Mouse (Mus musculus) limb, embryonic 14.5 days (tissue): ENCODE measurements around the gene Cd164. TPM values are rescaled to one million over a fixed set of nuclear protein-coding genes. Genes with fewer than 3 reads are reported as not detected.

Source experiments
- ATAC-seq: fragments of 200-750 bp; cut with Nextera tagmentation; 2 replicates; pipeline ENCODE4 v1.8.0; 2017; ENCODE audit warnings: low read depth, moderate number of reproducible peaks, moderate TSS enrichment; ENCODE audit not compliant: low FRiP score
- DNase-seq: peaks from one replicate; pipeline ENCODE4 v3.0.0-alpha.2; 2015; ENCODE audit warnings: low spot score
- H3K27ac ChIP-seq: fragments of 300-500 bp; sonication (generic); replicated peaks from 2 replicates; pipeline ENCODE4 v1.5.1; 2014; ENCODE audit warnings: low read depth, mild to moderate bottlenecking, low read length, moderate library complexity, mixed read lengths
- H3K27me3 ChIP-seq: fragments of 300-500 bp; sonication (generic); 2 replicates; pipeline ENCODE4 v1.6.1; 2014; ENCODE audit warnings: low read length, mixed read lengths; ENCODE audit not compliant: control insufficient read depth, insufficient read depth
- H3K36me3 ChIP-seq: fragments of 300-500 bp; sonication (generic); 2 replicates; pipeline ENCODE4 v1.6.1; 2014; ENCODE audit warnings: mild to moderate bottlenecking, low read length, moderate library complexity, mixed read lengths; ENCODE audit not compliant: control insufficient read depth, insufficient read depth
- H3K4me1 ChIP-seq: fragments of 300-500 bp; sonication (generic); 2 replicates; pipeline ENCODE4 v1.6.1; 2014; ENCODE audit warnings: antibody characterized with exemption, low read length, mixed read lengths; ENCODE audit not compliant: control insufficient read depth, insufficient read depth
- H3K4me2 ChIP-seq: fragments of 300-500 bp; sonication (generic); replicated peaks from 2 replicates; pipeline ENCODE4 v1.6.1; 2014; ENCODE audit warnings: low read depth, mild to moderate bottlenecking, low read length, moderate library complexity; ENCODE audit not compliant: severe bottlenecking
- H3K4me3 ChIP-seq: fragments of 300-500 bp; sonication (generic); replicated peaks from 2 replicates; pipeline ENCODE4 v1.5.1; 2014; ENCODE audit warnings: low read length
- H3K9ac ChIP-seq: fragments of 300-500 bp; sonication (generic); 2 replicates; pipeline ENCODE4 v1.6.1; 2014; ENCODE audit warnings: mild to moderate bottlenecking, low read depth, low read length, moderate library complexity; ENCODE audit not compliant: severe bottlenecking
- H3K9me3 ChIP-seq: fragments of 300-500 bp; sonication (generic); 2 replicates; pipeline ENCODE4 v1.6.1; 2016; ENCODE audit warnings: low read length; ENCODE audit not compliant: control insufficient read depth
- POLR2A ChIP-seq: fragments of 200-500 bp; IDR thresholded peaks from 2 replicates; pipeline ENCODE4 v1.8.0; 2012; ENCODE audit warnings: inconsistent platforms, mild to moderate bottlenecking, moderate library complexity, borderline replicate concordance; ENCODE audit not compliant: insufficient read depth, insufficient read length; ENCODE audit errors: extremely low read depth
- WGBS: fragments of 180-500 bp; shearing (Covaris S2); extraction: QIAGEN DNeasy Blood & Tissue Kit; methylation state at CpG from one replicate; pipeline ENCODE4 v1.1.7; 2014; 5-methylcytosine and 5-hydroxymethylcytosine counted together
- polyA plus RNA-seq, 2 experiments: library from polyadenylated mRNA; depleted of rRNA in 1 of 2; stranded (reverse) in 1 of 2; unstranded in 1 of 2; fragments of >200 nt; fragmentation: Nextera tagmentation in 1 of 2; extraction: Ambion mirVana in 1 of 2; gene quantifications; 2 replicates each; pipeline versions ENCODE4 v1.2.1 to v1.2.3; 2012 to 2014

The Cd164 gene
- polyA plus RNA-seq, 2 experiments = 160 to 209 TPM

DNA sequence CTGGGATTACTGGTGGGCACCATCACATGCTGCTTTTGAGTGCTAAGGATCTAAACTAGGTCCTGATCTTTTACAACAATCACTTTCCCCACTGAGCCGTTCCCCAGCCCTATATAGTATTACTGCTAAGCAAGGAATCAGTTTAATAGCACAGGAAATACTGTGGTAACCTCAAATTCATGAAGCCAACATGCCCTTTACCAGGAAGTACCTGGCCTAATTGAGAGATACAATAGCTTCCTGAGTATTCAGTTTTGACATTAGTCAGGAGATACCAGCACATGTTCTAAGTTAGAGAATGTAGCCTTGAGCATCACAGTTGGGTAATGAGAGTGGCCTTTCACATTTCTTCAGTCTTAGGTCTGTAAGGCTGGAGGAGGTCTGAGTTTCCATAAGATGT is 17.5 kb downstream of the Cd164 start:
- H3K27ac ChIP-seq = no peak overlapping the region
- H3K9ac ChIP-seq = no peak overlapping the region
- no peak for TF ChIP-seq POLR2A
- WGBS = 75% methylated on average over 1 of the region's 1 CpGs
- H3K36me3 ChIP-seq = peaks cover 45% of the 10 kb centered on the region
- H3K27me3 ChIP-seq = no peaks in the 10 kb centered on the region
- no peak overlapping the region for H3K4me3 ChIP-seq
- ATAC-seq (no peak), DNase-seq (no peak)
- no peaks in the 10 kb centered on the region for H3K4me1 ChIP-seq
- H3K4me2 ChIP-seq = no peak overlapping the region
- no peaks in the 10 kb centered on the region for H3K9me3 ChIP-seq

- Histone ChIP-seq H3K36me3 (peaks cover 44% of the 10 kb centered on the region), H3K4me3 (no peak overlapping the region), H3K9ac (no peak overlapping the region), H3K27me3 (no peaks in the 10 kb centered on the region), H3K4me1 (no peaks in the 10 kb centered on the region), H3K4me2 (no peak overlapping the region), H3K9me3 (no peaks in the 10 kb centered on the region), H3K27ac (no peak overlapping the region)
- no peak for ATAC-seq
- 93% methylated on average over 4 of the region's 4 CpGs for WGBS
- no peak for DNase-seq
- TF ChIP-seq POLR2A = no peak
Measured at GRCm38 (mm10) chr10:41537226-41537982, 18.2 kb downstream of the Cd164 start.

GRCm38 (mm10) chr10:41537983-41538330 is 18.7 kb downstream of the Cd164 start:
- H3K9me3 ChIP-seq = no peaks in the 10 kb centered on the region
- no peak overlapping the region for H3K4me3 ChIP-seq
- peaks cover 38% of the 10 kb centered on the region for H3K36me3 ChIP-seq
- 88% methylated on average over 3 of the region's 3 CpGs for WGBS
- ATAC-seq (no peak), DNase-seq (no peak)
- TF ChIP-seq POLR2A = no peak
- no peak overlapping the region for H3K9ac ChIP-seq
- no peak overlapping the region for H3K4me2 ChIP-seq
- H3K27me3 ChIP-seq = no peaks in the 10 kb centered on the region
- no peaks in the 10 kb centered on the region for H3K4me1 ChIP-seq
- H3K27ac ChIP-seq = no peak overlapping the region

- no peak overlapping the region for H3K9ac ChIP-seq
- H3K27me3 ChIP-seq = no peaks in the 10 kb centered on the region
- H3K4me2 ChIP-seq = no peak overlapping the region
- TF ChIP-seq POLR2A = no peak
- no peaks in the 10 kb centered on the region for H3K9me3 ChIP-seq
- no peak overlapping the region for H3K4me3 ChIP-seq
- DNase-seq (no peak), ATAC-seq (no peak)
- H3K36me3 ChIP-seq = peaks cover 28% of the 10 kb centered on the region
- no peaks in the 10 kb centered on the region for H3K4me1 ChIP-seq
- H3K27ac ChIP-seq = no peak overlapping the region
- 97% methylated on average over 4 of the region's 4 CpGs for WGBS
Measured at GRCm38 (mm10) chr10:41538986-41539385, 19.8 kb downstream of the Cd164 start.

DNA sequence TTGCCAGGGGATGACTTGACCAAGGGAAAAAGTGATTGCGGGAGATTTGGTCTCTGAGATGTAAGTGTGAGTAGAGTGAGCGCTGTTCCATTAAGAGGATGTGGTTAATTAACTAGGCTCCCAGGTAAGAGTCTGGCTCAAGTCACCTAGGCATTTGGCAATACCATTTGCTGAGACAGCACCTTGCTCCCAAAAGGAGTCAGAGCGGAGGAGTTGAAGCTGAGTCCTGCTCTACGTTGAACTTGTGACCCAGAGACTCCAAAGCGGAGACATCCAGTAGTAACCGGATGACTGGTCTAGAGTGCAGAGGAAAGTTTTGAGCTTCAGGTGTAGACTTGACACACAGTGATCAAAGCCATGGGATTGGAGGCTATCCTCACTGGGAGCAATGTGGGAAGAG is 22.8 kb downstream of the Cd164 start:
- Histone ChIP-seq H3K4me2 (no peak overlapping the region), H3K27me3 (no peaks in the 10 kb centered on the region), H3K4me1 (0 out of 2 replicates have a peak, but pooled peaks cover 3% of the 10 kb centered on the region), H3K27ac (no peak overlapping the region), H3K9ac (no peak overlapping the region), H3K36me3 (peaks cover 8% of the 10 kb centered on the region; the same call in 1 of the 2 replicates), H3K9me3 (no peaks in the 10 kb centered on the region), H3K4me3 (no peak overlapping the region)
- TF ChIP-seq POLR2A = no peak
- WGBS = 96% methylated on average over 6 of the region's 6 CpGs
- DNase-seq (no peak), ATAC-seq (no peak)

GRCm38 (mm10) chr10:41543439-41543838 is 24.2 kb downstream of the Cd164 start:
- H3K4me3 ChIP-seq = no peak overlapping the region
- 0 out of 2 replicates have a peak, but pooled peaks cover 5% of the 10 kb centered on the region for H3K36me3 ChIP-seq
- H3K27me3 ChIP-seq = no peaks in the 10 kb centered on the region
- no peak overlapping the region for H3K4me2 ChIP-seq
- no peak for TF ChIP-seq POLR2A
- H3K4me1 ChIP-seq = 0 out of 2 replicates have a peak, but pooled peaks cover 3% of the 10 kb centered on the region
- ATAC-seq (no peak), DNase-seq (no peak)
- no peak overlapping the region for H3K9ac ChIP-seq
- WGBS = 91% methylated on average over 4 of the region's 4 CpGs
- H3K27ac ChIP-seq = no peak overlapping the region
- no peaks in the 10 kb centered on the region for H3K9me3 ChIP-seq
